Mouse (Mus musculus): ENCODE data around the gene Sel1l3.
A peak's percentile ranks its signal among the peaks of the same experiment; 100 is the strongest.

The Sel1l3 gene

DNA sequence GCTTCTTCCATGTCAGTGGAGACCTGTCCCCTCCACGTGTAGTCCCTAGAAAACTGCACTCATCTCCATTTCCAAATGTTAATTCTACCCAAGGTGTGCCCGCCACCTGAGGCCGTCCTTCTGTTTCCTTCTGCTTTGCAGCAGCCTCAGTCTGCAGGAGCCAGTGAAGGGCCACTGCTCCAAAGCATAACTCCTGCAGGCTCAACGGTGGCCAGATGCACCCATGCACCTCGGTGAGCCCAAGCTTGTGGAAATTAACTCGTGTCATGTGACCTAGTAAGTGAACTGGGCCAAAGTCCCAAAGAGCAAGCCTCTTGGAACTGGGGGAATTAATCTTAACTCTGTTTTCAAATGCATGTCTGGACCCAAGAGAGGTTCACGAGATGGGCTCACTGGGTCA, 40.8 kb downstream of the Sel1l3 start:
- DNase-seq: no peak

DNA sequence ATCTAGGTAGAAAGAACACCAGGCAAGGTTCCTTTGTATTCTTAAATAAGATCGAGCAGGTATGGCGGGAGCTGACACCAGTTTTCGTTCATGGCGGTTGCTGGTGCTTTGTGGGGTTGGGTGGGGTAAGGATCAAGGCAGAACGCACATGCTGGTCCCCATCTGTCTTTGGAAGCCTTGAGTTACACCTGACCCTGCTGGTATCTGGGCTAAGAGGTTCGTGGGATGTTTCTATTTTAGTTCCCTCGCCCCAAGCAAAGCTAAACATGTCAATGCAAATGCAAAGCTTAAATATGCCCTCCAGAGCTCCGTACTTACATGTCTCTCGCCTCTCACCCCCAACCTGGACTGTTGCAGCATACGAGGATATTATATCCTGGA, 41.5 kb downstream of the Sel1l3 start:
- DNase-seq: no peak

DNA sequence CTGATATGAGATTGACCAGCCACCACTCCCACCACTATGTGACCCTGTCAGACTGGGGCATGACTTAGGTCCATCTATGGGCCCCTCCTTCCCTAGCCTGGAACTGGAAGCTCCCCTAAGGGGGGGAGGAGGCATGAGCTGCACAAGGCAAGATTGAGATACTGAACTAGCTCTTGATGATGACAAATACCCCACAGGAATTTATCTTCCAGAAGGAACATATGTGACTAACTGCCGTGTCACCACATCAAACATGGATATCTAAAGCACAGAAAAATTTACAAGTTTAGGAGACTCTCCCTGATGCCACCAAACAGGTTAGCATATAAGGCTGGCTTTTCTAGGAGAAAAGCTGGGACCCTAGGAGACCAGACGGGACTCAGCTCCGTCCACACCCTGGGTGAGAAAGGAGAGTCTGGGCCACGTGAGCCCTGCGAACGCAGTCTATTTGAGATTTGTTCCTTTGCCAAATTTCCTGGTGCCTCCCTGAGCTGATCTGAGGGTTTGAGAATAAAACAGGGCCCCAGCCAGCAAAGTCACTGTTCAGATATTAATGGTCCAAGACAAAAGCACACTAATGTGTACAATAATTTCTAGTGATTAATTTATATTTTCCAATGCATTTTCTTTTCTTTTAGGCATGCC, 42.0 kb downstream of the Sel1l3 start:
- DNase-seq: no peak

DNA sequence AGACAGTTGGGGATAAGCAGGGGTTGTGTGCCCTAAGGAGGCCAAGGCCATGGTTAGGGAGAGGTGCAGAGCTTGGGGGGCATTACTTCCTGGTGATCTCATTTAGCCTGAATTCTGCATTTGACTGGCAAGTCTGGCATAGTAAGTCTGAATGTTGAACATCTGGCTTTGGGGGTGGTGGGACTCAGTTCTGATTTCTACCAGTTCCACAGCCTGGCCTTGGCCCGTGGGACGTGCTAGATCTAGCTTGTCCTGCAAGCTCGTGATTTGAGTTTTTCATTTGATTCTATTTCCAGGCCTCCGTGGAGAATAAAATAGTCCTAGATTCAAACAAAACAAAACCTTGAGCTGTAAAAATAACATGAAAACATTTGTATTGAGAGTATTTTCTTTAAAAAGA, 46.2 kb downstream of the Sel1l3 start:
- no peak for DNase-seq

DNA sequence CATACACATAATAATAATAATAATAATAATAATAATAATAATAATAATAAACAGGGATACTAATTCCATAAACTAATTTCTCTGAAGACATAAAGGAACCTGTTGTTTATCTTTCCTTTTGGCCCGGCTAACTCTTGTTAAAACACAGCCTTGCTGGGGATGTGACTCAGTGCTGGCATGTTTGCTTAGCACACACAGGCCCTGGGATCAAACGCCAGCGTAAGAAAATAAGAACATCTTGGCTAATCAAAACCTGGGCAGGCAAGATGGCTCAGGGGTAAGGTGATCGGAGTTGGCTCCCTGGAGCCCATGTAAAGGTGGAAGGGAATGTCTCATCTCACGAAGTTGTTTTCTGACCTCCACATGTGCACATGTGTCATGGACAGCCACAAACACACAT, 48.1 kb downstream of the Sel1l3 start:
- DNase-seq: no peak

- DNase-seq: peak; percentile 63 to 66
Measured at GRCm38 (mm10) chr5:53162436-53162835, 51.3 kb downstream of the Sel1l3 start.

DNA sequence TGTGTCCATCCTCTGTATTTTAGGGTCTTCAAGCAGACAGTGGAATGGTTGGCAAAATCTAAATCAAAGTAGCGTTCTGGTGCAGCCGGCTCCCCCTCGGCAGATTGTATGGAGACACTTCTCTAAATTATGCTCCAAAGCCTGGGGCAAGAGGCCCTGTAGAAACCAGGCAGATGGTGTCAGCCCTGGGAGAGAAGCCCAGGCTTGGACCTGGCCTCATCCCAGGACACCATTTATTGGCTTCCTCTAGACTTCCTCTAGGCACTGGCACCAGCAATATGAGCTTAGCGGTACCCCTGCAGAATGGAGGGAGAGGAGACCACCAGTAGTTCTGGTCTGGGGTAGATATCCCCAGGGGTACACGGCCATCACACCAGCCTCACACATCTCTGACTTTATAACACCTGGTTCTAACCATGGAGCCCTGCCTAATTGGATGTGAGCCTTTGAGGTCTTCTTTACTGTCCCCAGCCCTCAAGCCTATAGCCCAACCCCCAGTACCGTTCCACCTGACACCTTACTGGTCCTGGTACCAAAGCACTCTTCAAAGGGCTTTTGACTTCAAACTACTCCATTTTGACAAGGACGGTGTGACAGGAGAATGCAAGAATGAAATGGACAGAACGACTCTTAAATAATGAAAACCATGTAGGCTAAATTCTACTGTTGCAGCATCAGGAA, 52.1 kb downstream of the Sel1l3 start:
- peak; percentile 95 to 97 for DNase-seq

DNA sequence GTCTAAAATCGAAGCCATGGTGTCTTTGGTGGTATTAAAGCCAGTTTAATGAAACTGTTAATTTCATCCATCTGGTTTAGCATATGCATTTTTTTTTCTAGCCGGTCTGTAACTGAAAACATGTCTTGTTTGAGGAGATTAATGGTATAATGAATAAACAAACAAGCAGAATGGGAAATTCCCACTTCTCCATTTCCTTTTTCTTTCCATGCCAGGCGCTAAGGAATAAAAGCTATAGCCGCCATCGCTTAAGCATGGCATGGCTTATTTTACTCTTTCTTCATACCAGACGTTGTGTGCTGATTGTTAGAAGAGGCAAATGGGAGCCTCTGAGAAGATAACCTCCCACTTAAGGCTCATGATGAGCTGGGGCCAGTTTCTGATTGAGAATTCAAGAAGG, 53.5 kb downstream of the Sel1l3 start:
- no peak for DNase-seq

GRCm38 (mm10) chr5:53159631-53160030, 54.1 kb downstream of the Sel1l3 start:
- DNase-seq: peak; percentile 48 to 72

DNA sequence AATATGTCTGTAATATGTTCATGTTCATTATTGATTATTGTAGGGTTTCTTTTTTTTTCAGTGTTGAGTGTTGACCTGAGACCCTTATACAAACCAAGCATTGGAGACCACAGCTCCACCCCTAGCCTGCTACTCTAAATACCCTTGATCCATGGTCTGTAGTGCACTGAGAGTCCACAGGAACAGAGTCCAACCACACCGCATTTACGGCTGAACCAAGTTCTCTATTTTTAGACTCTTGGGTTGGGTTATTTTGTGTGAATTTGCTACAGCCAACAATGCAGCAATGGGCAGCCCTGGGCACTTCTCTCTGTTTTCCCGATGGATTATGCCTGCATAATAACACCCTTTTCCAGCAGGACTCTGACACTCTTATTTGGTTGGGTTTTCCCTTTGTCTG, 54.6 kb downstream of the Sel1l3 start:
- no peak for DNase-seq

GRCm38 (mm10) chr5:53155985-53156679, 57.6 kb downstream of the Sel1l3 start:
- DNase-seq: no peak

DNA sequence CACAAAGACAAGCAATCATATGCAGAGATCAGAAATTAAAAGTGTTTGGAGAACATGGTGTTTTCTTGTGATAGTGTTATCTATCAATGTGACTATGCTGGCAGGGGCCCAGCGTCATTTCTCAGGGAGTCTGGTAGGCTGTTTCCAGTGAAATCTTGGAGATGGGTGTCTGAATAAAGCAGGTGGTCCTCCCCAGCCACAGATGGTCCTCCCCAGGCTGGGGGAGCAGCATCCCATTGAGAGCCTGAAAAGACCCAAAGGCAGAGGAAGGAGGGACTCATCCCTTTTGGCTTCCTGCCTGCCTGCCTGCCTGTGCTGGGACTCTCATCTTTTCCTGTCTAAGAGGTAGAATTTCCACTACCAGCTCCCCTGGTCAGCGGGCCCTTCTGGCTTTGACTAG, 59.2 kb downstream of the Sel1l3 start:
- peak; percentile 70 to 81 for DNase-seq

DNA sequence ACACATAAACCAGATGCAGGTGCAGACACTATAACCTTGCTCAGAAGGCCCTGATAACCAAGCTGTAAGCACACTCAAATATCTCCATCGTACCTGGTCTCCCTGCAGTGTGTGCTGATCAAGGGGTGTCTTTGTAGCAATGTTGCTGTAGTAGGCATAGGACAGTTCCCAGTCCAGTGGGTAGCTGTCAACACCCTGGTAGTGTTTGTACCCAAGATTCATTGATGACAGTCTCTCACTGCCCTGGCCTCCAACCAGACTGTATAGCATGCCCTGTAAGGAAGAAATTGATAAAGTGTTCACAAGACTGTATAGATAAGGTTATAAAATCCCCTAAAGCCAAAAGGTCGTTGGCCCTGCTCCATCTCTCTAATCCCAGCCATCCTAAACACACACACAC, 59.6 kb downstream of the Sel1l3 start:
- no peak for DNase-seq

- DNase-seq: no peak
Measured at GRCm38 (mm10) chr5:53153144-53153543, 60.6 kb downstream of the Sel1l3 start.

- no peak for DNase-seq
Measured at GRCm38 (mm10) chr5:53151379-53151960, 62.3 kb downstream of the Sel1l3 start.

- DNase-seq: peak; percentile 86 to 87
Measured at GRCm38 (mm10) chr5:53148960-53149685, 64.6 kb downstream of the Sel1l3 start.

DNA sequence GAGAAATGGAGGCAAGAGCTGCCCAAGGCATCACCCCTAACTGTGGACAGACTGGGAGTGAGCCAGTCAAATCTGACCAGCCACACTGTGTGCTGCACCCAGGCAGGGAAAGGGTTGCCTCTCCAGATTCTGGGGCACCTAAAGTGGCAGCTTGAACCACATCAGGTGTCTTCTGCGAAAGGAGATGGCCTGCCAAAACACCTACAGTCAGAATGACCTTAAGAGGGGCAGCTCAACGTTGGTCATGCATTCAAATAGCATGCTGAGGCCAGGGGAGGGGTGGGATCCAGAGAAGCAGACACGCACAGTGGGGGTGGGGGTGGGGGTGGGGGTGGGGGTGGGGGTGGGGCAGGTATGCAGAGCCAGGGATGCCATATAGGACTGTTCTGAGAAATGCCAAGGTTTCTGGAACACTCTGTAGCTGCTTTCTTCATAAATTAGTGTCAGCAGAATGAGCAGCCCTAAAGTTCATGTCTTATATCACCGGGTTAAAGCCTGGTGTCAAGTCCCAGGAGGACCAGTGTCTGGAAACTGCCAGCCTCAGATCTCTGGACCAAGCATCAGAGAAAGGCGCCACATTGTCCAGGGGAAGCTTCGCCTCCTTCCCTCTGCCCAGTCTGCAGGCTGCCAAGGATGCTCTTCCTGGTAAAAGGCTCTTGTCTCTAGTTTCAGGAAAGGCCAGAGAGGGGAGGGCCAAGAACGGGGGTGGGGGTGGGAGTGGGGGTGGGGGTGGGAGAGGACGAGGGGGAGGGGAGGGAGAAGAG, 65.4 kb downstream of the Sel1l3 start:
- DNase-seq: peak; percentile 62 to 66

DNA sequence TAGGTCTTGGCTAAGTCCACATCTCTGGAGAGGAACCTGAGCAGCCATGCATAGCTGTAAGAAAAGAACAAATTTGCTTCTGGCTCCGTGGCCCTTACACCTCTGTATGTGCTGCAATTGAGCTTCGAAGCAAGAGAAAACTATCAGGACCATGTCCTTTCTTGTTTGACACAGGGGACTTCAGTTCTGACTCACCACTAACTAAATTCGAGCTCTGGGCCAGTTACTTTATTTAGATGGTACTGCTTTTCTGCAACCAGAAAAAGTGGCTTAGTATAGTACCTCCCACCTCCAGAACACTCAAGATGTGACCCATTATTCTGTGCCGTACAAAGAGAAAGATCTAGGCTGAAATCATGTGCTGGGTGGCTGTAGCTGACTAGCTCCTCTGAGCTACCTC, 66.3 kb downstream of the Sel1l3 start:
- no peak for DNase-seq

GRCm38 (mm10) chr5:53146684-53147061, 67.1 kb downstream of the Sel1l3 start:
- DNase-seq: no peak

GRCm38 (mm10) chr5:53146049-53146683, 67.6 kb downstream of the Sel1l3 start:
- no peak for DNase-seq

GRCm38 (mm10) chr5:53142587-53142986, 71.1 kb downstream of the Sel1l3 start:
- peak; percentile 80 to 81 for DNase-seq

All from cerebellum, postnatal 14 days (tissue).